ENCODE assay signal across 18 mouse cellular contexts in genomic region chr2:127894890-127895289, GRCm38 (mm10). TPM values are rescaled to one million over a fixed set of nuclear protein-coding genes. Genes with fewer than 3 reads are reported as not detected.
DNase-seq lines count a peak whose midpoint lies in the region; ATAC-seq lines count a peak whose summit lies in the region.
"Had no signal": no experiment of that assay in that cellular context is flagged by ENCODE, and none has a peak within 500 bp of the region (broad histone marks: within the 10 kb centered on the region; RNA-seq: fewer than 3 reads in every experiment).

No protein-coding gene starts in this region.

- H3K27ac ChIP-seq in heart, embryonic 10.5 days = no peak overlapping the region
- no peak overlapping the region for H3K27ac ChIP-seq in kidney, embryonic 14.5 days (ENCODE audit: low read depth, low read length)
- H3K27ac ChIP-seq: forebrain, embryonic 10.5 days; hindbrain, embryonic 13.5 days had no signal

- peaks cover 7% of the 10 kb centered on the region; the same call in 1 of the 2 replicates for H3K4me1 ChIP-seq in heart, embryonic 10.5 days
- 0 out of 2 replicates have a peak, but pooled peaks cover 5% of the 10 kb centered on the region for H3K4me1 ChIP-seq in kidney, embryonic 14.5 days (ENCODE audit: control insufficient read depth, insufficient read depth, low read length)

- H3K4me3 ChIP-seq in heart, embryonic 10.5 days = no peak overlapping the region
- H3K4me3 ChIP-seq in kidney, embryonic 14.5 days (ENCODE audit: low read length) = no peak overlapping the region
- H3K4me3 ChIP-seq: forebrain, embryonic 10.5 days; hindbrain, embryonic 13.5 days had no signal

- no peaks in the 10 kb centered on the region for H3K36me3 ChIP-seq in heart, embryonic 10.5 days
- H3K36me3 ChIP-seq in kidney, embryonic 14.5 days (ENCODE audit: control insufficient read depth, insufficient read depth, low read length) = no peaks in the 10 kb centered on the region
- H3K36me3 ChIP-seq: forebrain, embryonic 10.5 days; G1E; hindbrain, embryonic 13.5 days had no signal

- ATAC-seq in kidney, embryonic 14.5 days (ENCODE audit: low FRiP score, low TSS enrichment) = no peak
- ATAC-seq: lung, postnatal 0 days had no signal

- peak; percentile 4 for DNase-seq in adrenal gland, postnatal 25 days
- DNase-seq in adrenal gland, adult 8-10 months = no peak
- DNase-seq in heart, postnatal 4 days = peak; percentile 29
- DNase-seq in heart, embryonic 10.5 days (ENCODE audit: low spot score) = no peak
- DNase-seq in Muller cell, postnatal 12 days (ENCODE audit: inconsistent ontology term) = peak; percentile 86
- DNase-seq in gastrocnemius, postnatal 14 days = peak; percentile 48
- no peak for DNase-seq in neural tube, embryonic 10.5 days (ENCODE audit: extremely low spot score, low spot score)
- DNase-seq: B cell, adult 2 months; cerebellum, adult 8-10 months; kidney, adult 18-20 months; thymus, adult 2 months had no signal

- no peak overlapping the region for H3K9ac ChIP-seq in kidney, embryonic 14.5 days (ENCODE audit: low read depth, low read length)
- H3K9ac ChIP-seq: hindbrain, embryonic 13.5 days had no signal

- no peaks in the 10 kb centered on the region for H3K27me3 ChIP-seq in heart, embryonic 10.5 days (ENCODE audit: insufficient read depth, poor library complexity, severe bottlenecking)
- no peaks in the 10 kb centered on the region for H3K27me3 ChIP-seq in kidney, embryonic 14.5 days (ENCODE audit: control insufficient read depth, insufficient read depth, low read length)
- H3K27me3 ChIP-seq: hindbrain, embryonic 13.5 days had no signal

- H3K4me2 ChIP-seq in kidney, embryonic 14.5 days (replicated peaks; ENCODE audit: low read depth, low read length) = no peak overlapping the region
- H3K4me2 ChIP-seq: hindbrain, embryonic 13.5 days had no signal

- H3K9me3 ChIP-seq in heart, embryonic 10.5 days = no peaks in the 10 kb centered on the region
- no peaks in the 10 kb centered on the region for H3K9me3 ChIP-seq in kidney, embryonic 14.5 days (ENCODE audit: control insufficient read depth, low read length)
- H3K9me3 ChIP-seq: forebrain, embryonic 10.5 days; hindbrain, embryonic 13.5 days had no signal

- 36% methylated on average over 6 of the region's 6 CpGs for WGBS in heart, embryonic 10.5 days
- WGBS in kidney, embryonic 14.5 days = 40% methylated on average over 6 of the region's 6 CpGs

- intact Hi-C loops in gastrocnemius, postnatal 14 days (cut with DNase I; ENCODE audit: low total_unique reads) = no loop called here

RNA-seq across cellular contexts. Expression of gene Acoxl, which starts 56.2 kb away (rescaled TPM):
- 1.7 and 2.1 TPM in 2 replicates for total RNA-seq in adrenal gland, postnatal 25 days (2021)
- 1 to 10 TPM in 2 of 4 experiments, under 1 TPM in 2; 0.38 to 1.9 (median 0.97) TPM for total RNA-seq in adrenal gland, adult 8-10 months (2022)
- total RNA-seq in heart, postnatal 4 days (2021) = not detected
- polyA plus RNA-seq in heart, embryonic 10.5 days (2016; fragmentation: Nextera tagmentation; extraction: Ambion mirVana) = 0.39 and 0.51 TPM in 2 replicates
- under 1 TPM; 0.13 to 0.23 TPM for total RNA-seq in gastrocnemius, postnatal 14 days (2021)
- polyA plus RNA-seq in kidney, embryonic 14.5 days (2014; fragmentation: Nextera tagmentation; extraction: Ambion mirVana) = 1.4 and 1.6 TPM in 2 replicates
- total RNA-seq: left cerebral cortex, adult 8-10 months; liver, adult 2 months had no signal
- polyA plus RNA-seq: hindbrain, embryonic 13.5 days; liver, adult 2 months had no signal

Comparison
In these comparisons a context has a peak if more than half of its experiments do, and no peak if none do; other contexts are left out.
1. DNase-seq: peak in adrenal gland, postnatal 25 days (single experiment), heart, postnatal 4 days (single experiment), Muller cell, postnatal 12 days (single experiment) and gastrocnemius, postnatal 14 days (single experiment); none in adrenal gland, adult 8-10 months (single experiment), heart, embryonic 10.5 days (single experiment) and neural tube, embryonic 10.5 days (single experiment).